ENCODE assay signal across 14 mouse cellular contexts in the genomic region with DNA sequence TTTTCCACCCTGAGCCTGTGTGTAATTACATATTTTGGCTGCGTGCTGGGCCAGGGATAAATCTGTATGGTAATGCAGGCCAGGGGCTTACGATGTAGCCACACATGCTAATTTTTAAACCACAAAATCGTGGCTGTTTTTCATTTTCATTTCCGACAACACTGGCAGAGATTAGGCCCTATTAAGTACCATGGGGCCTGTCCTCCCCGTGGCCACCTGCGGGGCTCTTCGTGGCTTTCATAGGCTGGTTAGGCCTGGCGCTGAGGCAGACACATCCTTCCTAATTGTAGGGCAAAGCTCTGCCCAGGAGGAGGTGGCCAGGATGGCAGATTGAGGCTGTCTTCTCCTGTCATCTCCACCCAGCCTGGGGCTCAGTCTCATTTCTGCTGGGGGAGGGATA. TPM values are rescaled to one million over a fixed set of nuclear protein-coding genes. Genes with fewer than 3 reads are reported as not detected.
"Had no signal": no experiment of that assay in that cellular context is flagged by ENCODE, and none has a peak within 500 bp of the region (broad histone marks: within the 10 kb centered on the region; RNA-seq: fewer than 3 reads in every experiment).

No protein-coding gene starts in this region.

- H3K4me2 ChIP-seq: kidney, embryonic 15.5 days; liver, embryonic 11.5 days; liver, embryonic 15.5 days; stomach, embryonic 15.5 days had no signal

- H3K27me3 ChIP-seq: stomach, embryonic 15.5 days had no signal

- H3K4me1 ChIP-seq: liver, embryonic 15.5 days; stomach, embryonic 15.5 days had no signal

- H3K4me3 ChIP-seq: kidney, embryonic 15.5 days; left cerebral cortex, adult 2 months; limb, embryonic 10.5 days; liver, embryonic 15.5 days; stomach, embryonic 15.5 days had no signal

- DNase-seq: kidney, postnatal 14 days; lung, adult 2 months; lung, postnatal 36 days; right cerebral cortex, postnatal 14 days; thymus, adult 2 months; thymus, postnatal 36 days had no signal

- H3K27ac ChIP-seq: kidney, embryonic 15.5 days; left cerebral cortex, adult 2 months; limb, embryonic 10.5 days; liver, embryonic 15.5 days; stomach, embryonic 15.5 days had no signal

- ATAC-seq: lung, postnatal 0 days had no signal

- H3K9me3 ChIP-seq: kidney, embryonic 15.5 days; limb, embryonic 10.5 days; liver, embryonic 15.5 days; stomach, embryonic 15.5 days had no signal

- H3K36me3 ChIP-seq: kidney, embryonic 15.5 days; limb, embryonic 10.5 days; liver, embryonic 15.5 days; stomach, embryonic 15.5 days had no signal

- H3K9ac ChIP-seq: kidney, embryonic 15.5 days; liver, embryonic 15.5 days; stomach, embryonic 15.5 days had no signal

RNA-seq across cellular contexts. Expression of a gene that starts 48.3 kb away (rescaled TPM):
- polyA plus RNA-seq: lung, adult 2 months; spleen, adult 2 months had no signal
